Mouse (Mus musculus) hindbrain, embryonic 13.5 days (tissue): ENCODE measurements around the gene Arfgap3. TPM values are rescaled to one million over a fixed set of nuclear protein-coding genes. Genes with fewer than 3 reads are reported as not detected.
"Not testable (repeated sequence)": the region's sequence is repeated elsewhere in the genome, so short reads cannot be mapped to it uniquely, and the experiment has no call there.

Experiments
- ATAC-seq: fragments of 200-750 bp; cut with Nextera tagmentation; 2 replicates; pipeline ENCODE4 v1.8.0; 2017; ENCODE audit warnings: moderate TSS enrichment; ENCODE audit not compliant: low FRiP score
- H3K27ac ChIP-seq: fragments of 300-500 bp; sonication (generic); 2 replicates; pipeline ENCODE4 v1.5.1; 2015; ENCODE audit warnings: inconsistent platforms, mild to moderate bottlenecking, moderate library complexity
- H3K27me3 ChIP-seq: fragments of 300-500 bp; sonication (generic); 2 replicates; pipeline ENCODE4 v1.6.1; 2015; ENCODE audit warnings: mild to moderate bottlenecking, inconsistent platforms
- H3K36me3 ChIP-seq: fragments of 300-500 bp; sonication (generic); 2 replicates; pipeline ENCODE4 v1.6.1; 2015; ENCODE audit warnings: mild to moderate bottlenecking, inconsistent platforms
- H3K4me1 ChIP-seq: fragments of 300-500 bp; sonication (generic); replicated peaks from 2 replicates; pipeline ENCODE4 v1.6.1; 2015; ENCODE audit warnings: inconsistent platforms
- H3K4me2 ChIP-seq: fragments of 300-500 bp; sonication (generic); 2 replicates; pipeline ENCODE4 v1.6.1; 2015; ENCODE audit warnings: inconsistent platforms, mild to moderate bottlenecking, moderate library complexity
- H3K4me3 ChIP-seq: fragments of 300-500 bp; sonication (generic); 2 replicates; pipeline ENCODE4 v1.5.1; 2015; ENCODE audit warnings: mild to moderate bottlenecking, inconsistent platforms
- H3K9ac ChIP-seq: fragments of 300-500 bp; sonication (generic); 2 replicates; pipeline ENCODE4 v1.6.1; 2015; ENCODE audit warnings: mild to moderate bottlenecking, inconsistent platforms
- H3K9me3 ChIP-seq: fragments of 300-500 bp; sonication (generic); 2 replicates; pipeline ENCODE4 v1.6.1; 2016; ENCODE audit warnings: inconsistent platforms
- whole genome bisulfite sequencing: fragments of 180-500 bp; shearing (Covaris S2); methylation state at CpG from one replicate; pipeline ENCODE4 v1.1.7; 2015; 5-methylcytosine and 5-hydroxymethylcytosine counted together
- polyA plus RNA-seq: library from polyadenylated mRNA; unstranded; fragments of >200 nt; fragmentation: Nextera tagmentation; extraction: Ambion mirVana; gene quantifications from 2 replicates; pipeline ENCODE4 v1.2.1, GENCODE M21; 2015

Gene Arfgap3
- polyA plus RNA-seq, 1 experiment from 2014 or later, result 43.8 TPM

DNA sequence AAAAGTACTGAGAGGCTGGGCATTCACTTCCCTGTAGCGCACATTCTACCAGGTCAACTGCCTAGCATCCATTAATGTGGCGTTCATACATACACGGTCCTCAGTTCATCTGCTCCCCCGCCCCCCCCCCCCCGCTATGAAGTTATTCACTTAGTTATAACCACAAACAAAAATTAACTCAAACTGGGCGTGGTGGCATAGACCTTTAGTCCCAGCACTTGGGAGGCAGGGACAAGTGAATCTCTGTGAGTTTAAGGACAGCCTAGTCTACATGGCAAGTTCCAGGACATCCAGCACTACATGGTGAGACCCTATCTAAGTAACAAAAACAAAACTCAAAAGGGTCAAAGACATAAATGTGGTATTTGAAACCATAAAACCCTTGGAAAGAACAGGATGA lies 11.1 kb downstream of the Arfgap3 start:
- H3K27me3 ChIP-seq, result no peaks in the 10 kb centered on the region
- no peak for ATAC-seq
- H3K9me3 ChIP-seq, result no peaks in the 10 kb centered on the region
- H3K4me2 ChIP-seq, result no peak overlapping the region
- H3K36me3 ChIP-seq, result peaks cover 64% of the 10 kb centered on the region
- WGBS, result 92% methylated on average over 6 of the region's 6 CpGs
- H3K4me3 ChIP-seq, result no peak overlapping the region
- no peak overlapping the region for H3K9ac ChIP-seq
- no peaks in the 10 kb centered on the region for H3K4me1 ChIP-seq
- no peak overlapping the region for H3K27ac ChIP-seq

DNA sequence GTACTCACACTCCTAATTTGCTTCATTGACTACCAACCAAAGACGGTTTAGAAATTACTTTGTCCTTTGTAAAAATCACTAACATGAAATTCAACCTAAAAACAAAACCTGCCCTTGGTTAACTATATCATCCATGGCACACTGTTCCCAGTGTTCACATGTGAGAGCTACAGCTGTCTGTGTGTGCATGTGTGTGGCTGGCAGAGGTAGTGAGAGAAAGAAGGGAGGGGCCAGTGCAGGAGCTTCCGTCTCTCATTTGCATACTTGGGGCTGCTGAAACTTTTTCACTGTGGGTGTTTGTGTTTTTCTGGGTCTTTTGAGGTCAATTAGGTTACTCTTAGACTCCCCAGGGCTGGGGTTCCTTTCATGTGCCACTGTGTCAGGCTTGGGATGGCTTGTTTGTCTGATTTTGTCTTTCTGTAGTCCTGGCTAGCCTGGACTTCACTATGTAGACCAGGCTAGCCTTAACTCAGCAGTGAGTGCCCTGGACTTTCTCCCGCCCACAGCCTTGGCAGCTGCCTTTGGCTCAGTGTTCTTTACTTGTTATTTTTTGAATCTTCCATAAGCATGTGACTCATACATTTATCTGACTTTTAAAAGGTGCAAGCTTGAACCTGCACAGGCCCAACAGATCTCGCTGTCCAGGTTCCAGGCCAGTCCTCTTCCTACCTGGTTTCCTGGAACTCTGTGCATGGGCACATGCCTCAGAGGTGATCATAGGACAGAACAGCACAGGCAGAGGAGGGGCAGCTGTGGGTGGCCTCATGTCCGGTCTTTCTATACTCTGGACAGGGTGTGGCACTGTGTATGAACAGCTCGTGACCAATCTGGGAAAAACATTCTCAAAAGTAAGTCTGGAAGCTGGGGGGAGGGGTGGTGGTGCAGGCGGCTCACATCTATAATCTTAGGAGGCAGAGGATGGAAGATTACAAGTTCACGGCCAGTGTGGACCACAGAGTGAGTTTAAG lies 11.9 kb downstream of the Arfgap3 start:
- 80% methylated on average over 8 of the region's 8 CpGs for WGBS
- H3K9me3 ChIP-seq, result no peaks in the 10 kb centered on the region
- ATAC-seq, result no peak
- no peak overlapping the region for H3K9ac ChIP-seq
- H3K4me1 ChIP-seq, result peaks cover 4% of the 10 kb centered on the region; the same call in 1 of the 2 replicates
- no peak overlapping the region for H3K4me2 ChIP-seq
- H3K27me3 ChIP-seq, result no peaks in the 10 kb centered on the region
- H3K27ac ChIP-seq, result no peak overlapping the region
- peaks cover 68% of the 10 kb centered on the region for H3K36me3 ChIP-seq
- H3K4me3 ChIP-seq, result no peak overlapping the region

DNA sequence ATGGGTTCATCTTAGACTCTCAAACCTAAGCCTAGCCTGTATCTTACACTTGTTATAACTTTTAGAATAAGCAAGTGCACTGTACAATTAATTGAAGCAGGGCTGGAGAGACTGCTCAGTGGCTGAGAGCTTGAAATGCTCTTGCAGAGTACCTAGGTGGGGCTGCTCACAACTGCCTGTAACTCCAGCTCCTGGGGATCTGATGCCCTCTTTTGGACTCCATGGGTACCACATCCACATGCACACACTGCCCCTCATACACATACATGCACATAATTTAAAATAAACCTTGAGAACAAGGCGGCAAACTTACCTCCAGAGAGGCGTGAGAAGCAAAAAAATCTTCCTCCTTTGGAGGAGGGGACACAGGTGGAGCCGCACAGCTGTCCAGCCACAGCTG lies 17.7 kb downstream of the Arfgap3 start:
- 75% methylated on average over 3 of the region's 3 CpGs for WGBS
- Histone ChIP-seq H3K36me3 (peaks cover 90% of the 10 kb centered on the region), H3K4me2 (no peak overlapping the region), H3K9ac (no peak overlapping the region), H3K9me3 (no peaks in the 10 kb centered on the region), H3K27ac (no peak overlapping the region), H3K27me3 (no peaks in the 10 kb centered on the region), H3K4me1 (peaks cover 7% of the 10 kb centered on the region; the same call in 1 of the 2 replicates), H3K4me3 (no peak overlapping the region)
- no peak for ATAC-seq

DNA sequence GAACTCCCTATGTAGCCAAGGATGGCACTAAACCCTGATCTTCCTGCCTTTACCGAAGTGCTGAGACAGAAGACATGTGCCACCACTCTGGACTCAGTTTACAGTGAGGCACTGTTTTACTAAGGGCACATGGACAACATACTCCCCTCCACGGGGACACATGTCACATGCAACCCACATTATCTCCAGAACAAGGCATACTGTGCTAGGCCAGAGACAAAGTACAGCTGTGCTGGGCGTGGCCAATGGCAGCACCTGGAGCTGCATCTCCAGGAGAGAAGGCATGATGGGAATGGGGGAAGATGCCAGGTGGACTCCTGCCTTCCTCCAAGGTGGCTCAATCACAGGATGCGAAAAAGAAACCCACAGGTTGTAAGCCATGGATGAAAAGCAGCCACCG lies 21.1 kb downstream of the Arfgap3 start:
- no peak for ATAC-seq
- WGBS, result 89% methylated on average over 5 of the region's 5 CpGs
- peaks cover 90% of the 10 kb centered on the region for H3K36me3 ChIP-seq

DNA sequence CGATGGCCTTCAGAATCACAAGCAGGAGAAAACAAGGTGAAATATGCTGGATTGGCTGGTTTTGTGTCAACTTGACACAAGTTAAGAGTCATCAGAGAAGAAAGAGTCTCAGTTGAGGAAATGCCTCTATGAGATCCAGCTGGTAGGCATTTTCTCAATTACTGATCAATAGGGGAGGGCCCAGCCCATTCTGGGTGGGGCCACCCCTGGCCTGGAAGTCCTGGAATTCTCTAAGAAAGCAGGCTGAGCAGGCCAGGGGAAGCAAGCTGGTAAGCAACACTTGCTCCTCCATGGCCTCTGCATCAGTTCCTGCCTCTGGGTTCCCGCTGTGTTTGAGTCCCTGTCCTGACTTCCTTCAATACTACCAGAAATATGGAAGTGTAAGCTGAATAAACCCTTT lies 27.0 kb downstream of the Arfgap3 start:
- Histone ChIP-seq H3K9me3 (no peaks in the 10 kb centered on the region), H3K27ac (no peak overlapping the region), H3K4me3 (no peak overlapping the region), H3K27me3 (no peaks in the 10 kb centered on the region), H3K4me2 (no peak overlapping the region), H3K4me1 (no peaks in the 10 kb centered on the region), H3K9ac (no peak overlapping the region), H3K36me3 (peaks cover 82% of the 10 kb centered on the region)
- WGBS, result 92% methylated on average over 2 of the region's 2 CpGs
- ATAC-seq, result no peak

More for the DNA sequence above, 21.1 kb downstream of the Arfgap3 start:
- Histone ChIP-seq H3K4me3 (no peak overlapping the region), H3K4me2 (no peak overlapping the region), H3K27ac (no peak overlapping the region), H3K4me1 (peaks cover 7% of the 10 kb centered on the region; the same call in 1 of the 2 replicates), H3K27me3 (no peaks in the 10 kb centered on the region), H3K9ac (no peak overlapping the region), H3K9me3 (no peaks in the 10 kb centered on the region)

DNA sequence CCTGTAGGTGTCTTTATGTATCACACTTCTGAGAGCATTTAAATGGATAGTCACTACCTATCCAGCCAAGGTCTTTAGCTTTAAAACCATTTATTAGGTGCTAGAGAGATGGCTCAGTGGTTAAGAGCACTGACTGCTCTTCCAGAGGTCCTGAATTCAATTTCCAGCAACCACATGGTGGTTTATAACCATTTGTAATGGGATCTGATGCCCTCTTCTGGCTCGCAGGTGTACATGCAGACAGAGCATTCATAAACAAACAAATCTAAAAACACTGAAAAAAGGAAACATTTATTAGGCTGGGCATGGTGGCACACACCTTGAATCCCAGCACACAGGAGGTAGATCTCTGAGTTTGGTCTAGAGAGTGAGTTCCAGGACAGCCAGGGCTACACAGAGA lies 35.1 kb downstream of the Arfgap3 start:
- Histone ChIP-seq H3K4me3 (no peak overlapping the region), H3K4me2 (no peak overlapping the region), H3K27me3 (no peaks in the 10 kb centered on the region), H3K9me3 (no peaks in the 10 kb centered on the region), H3K4me1 (no peaks in the 10 kb centered on the region), H3K36me3 (peaks cover 80% of the 10 kb centered on the region), H3K27ac (no peak overlapping the region), H3K9ac (no peak overlapping the region)
- 76% methylated on average over 1 of the region's 1 CpGs for WGBS
- ATAC-seq, result no peak

DNA sequence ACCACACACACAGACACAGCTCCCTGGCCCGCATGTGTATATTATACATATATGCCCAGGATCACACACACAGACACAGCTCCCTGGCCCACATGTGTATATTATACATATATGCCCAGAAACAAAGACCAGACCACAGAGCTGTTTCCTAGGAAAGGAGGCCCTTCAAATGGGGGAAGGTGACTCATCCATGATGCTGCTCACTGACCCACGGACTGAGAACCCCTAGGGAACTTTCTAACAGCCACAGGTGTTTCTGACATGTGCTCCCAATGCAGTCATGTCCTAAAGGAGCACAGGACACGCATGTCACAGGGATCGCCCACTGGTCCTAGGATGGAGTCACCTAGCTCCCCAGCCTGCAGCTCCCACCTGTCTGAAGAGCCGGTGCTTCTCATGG lies 40.2 kb downstream of the Arfgap3 start:
- ATAC-seq, result no peak
- no peaks in the 10 kb centered on the region for H3K9me3 ChIP-seq
- H3K27ac ChIP-seq, result no peak overlapping the region
- 94% methylated on average over 5 of the region's 5 CpGs for WGBS
- no peak overlapping the region for H3K4me3 ChIP-seq
- H3K27me3 ChIP-seq, result no peaks in the 10 kb centered on the region
- peaks cover 82% of the 10 kb centered on the region for H3K36me3 ChIP-seq
- H3K9ac ChIP-seq, result no peak overlapping the region
- no peak overlapping the region for H3K4me2 ChIP-seq
- H3K4me1 ChIP-seq, result 0 out of 2 replicates have a peak, but pooled peaks cover 3% of the 10 kb centered on the region

DNA sequence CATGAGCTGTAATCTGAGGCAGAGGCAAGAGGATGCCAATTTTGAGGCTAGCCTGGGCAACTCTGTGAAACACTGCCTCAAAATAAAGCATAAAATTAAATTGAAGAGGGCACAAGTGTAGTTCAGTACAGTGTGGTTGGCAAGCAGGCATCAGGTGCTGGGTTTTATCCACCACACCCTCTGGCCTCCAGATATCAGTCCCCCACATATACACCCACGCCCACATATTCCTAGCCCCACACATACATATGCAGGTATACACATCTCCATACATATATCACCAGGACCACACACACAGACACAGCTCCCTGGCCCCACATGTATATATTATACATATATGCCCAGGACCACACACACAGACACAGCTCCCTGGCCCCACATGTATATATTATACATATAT lies 41.3 kb downstream of the Arfgap3 start:
- WGBS, result 93% methylated on average over 1 of the region's 1 CpGs
- H3K27ac ChIP-seq, H3K4me2 ChIP-seq, H3K9ac ChIP-seq, H3K4me3 ChIP-seq, ATAC-seq, H3K4me1 ChIP-seq, H3K27me3 ChIP-seq, H3K9me3 ChIP-seq: not testable (repeated sequence)
- H3K36me3 ChIP-seq, result peaks cover 75% of the 10 kb centered on the region

DNA sequence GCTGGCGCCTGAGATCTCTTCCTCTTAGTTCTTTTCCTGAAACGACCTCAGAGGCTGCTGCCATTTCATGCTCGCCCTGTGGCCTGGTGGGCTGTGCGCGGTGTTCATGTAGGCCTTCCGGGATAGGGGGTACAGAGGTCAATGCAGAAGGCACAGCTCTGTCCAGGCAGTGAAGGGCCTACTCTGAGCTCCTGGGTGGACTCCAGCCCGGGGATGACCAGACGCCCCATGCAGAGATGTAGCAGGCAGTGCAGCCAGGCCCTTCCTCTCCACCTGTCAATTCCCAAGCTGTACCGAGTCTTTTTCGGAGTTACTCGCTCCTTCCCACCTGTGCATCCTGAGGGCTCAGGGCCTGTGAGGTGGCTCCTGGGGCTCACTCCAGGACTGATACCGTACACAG lies 43.9 kb downstream of the Arfgap3 start:
- Histone ChIP-seq H3K36me3 (peaks cover 74% of the 10 kb centered on the region), H3K9ac (no peak overlapping the region), H3K9me3 (no peaks in the 10 kb centered on the region), H3K4me3 (no peak overlapping the region), H3K4me2 (no peak overlapping the region), H3K27me3 (no peaks in the 10 kb centered on the region), H3K27ac (peak overlapping the region; percentile 4; the same call in 1 of the 2 replicates), H3K4me1 (peaks cover 9% of the 10 kb centered on the region; the same call in 1 of the 2 replicates)
- ATAC-seq, result no peak
- 88% methylated on average over 12 of the region's 12 CpGs for WGBS

DNA sequence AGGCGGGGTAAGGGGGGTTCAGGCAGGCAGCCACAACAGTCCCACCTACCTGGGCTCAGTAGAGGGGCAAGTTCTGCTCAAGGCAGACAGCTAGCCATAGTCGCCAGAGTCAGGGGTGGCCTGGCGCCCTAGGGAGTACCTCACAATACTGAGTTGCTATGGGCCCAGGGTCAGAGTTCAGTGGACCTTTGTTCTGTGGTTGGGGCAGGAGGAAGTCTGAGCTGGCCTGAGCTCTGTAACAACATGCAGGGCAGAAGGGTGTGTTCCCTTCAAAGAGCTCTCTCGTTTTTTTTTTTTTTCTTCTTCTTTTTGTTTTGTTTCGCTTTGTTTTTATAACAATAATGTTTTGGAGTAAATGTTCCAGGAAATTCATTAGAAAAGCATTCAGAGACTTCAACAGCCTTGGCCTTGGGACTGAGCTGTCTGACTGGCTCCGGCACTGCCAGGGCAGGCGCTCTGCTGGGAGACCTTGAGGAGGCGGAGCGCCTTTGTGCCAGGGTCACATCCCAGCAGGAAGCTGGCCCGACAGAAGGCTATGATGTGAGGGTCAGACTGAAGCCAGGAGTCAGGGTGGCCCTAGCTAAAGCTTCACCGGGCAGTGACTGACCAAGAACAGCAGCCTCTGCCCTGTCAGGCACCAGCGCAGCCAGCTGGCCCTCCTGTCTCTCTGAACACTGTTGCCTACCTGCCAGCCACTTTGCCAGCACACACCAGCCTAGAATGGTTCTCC lies 44.7 kb downstream of the Arfgap3 start:
- Histone ChIP-seq H3K36me3 (peaks cover 74% of the 10 kb centered on the region), H3K9ac (no peak overlapping the region), H3K4me3 (no peak overlapping the region), H3K4me2 (no peak overlapping the region), H3K27me3 (no peaks in the 10 kb centered on the region), H3K27ac (peak overlapping the region; percentile 12), H3K9me3 (no peaks in the 10 kb centered on the region), H3K4me1 (peaks cover 9% of the 10 kb centered on the region; the same call in 1 of the 2 replicates)
- ATAC-seq, result no peak
- 45% methylated on average over 12 of the region's 12 CpGs for WGBS

DNA sequence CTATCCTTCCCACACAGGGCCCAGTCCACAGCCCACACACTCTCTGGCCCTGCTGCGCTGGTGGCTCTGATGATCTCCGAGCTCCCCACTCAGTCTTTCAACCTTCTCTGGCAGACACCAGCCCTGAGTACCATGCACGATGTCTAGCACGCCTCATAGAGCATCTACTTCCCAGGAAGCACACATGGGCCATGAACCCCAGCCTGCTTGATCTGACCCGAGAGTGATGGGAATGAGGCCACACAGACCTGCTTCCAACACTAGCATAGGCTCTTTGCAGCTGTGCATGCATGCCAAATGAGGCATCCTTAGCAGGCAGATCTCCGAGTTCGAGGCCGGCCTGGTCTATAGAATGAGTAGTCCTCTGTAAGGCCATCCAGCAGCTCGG lies 45.2 kb downstream of the Arfgap3 start:
- H3K36me3 ChIP-seq, result peaks cover 74% of the 10 kb centered on the region
- H3K27ac ChIP-seq, result peak overlapping the region; percentile 12; the same call in 1 of the 2 replicates
- no peak overlapping the region for H3K9ac ChIP-seq
- no peak for ATAC-seq
- no peak overlapping the region for H3K4me3 ChIP-seq
- WGBS, result 82% methylated on average over 9 of the region's 9 CpGs
- H3K9me3 ChIP-seq, result no peaks in the 10 kb centered on the region
- H3K27me3 ChIP-seq, result no peaks in the 10 kb centered on the region
- peaks cover 9% of the 10 kb centered on the region; the same call in 1 of the 2 replicates for H3K4me1 ChIP-seq
- H3K4me2 ChIP-seq, result no peak overlapping the region

DNA sequence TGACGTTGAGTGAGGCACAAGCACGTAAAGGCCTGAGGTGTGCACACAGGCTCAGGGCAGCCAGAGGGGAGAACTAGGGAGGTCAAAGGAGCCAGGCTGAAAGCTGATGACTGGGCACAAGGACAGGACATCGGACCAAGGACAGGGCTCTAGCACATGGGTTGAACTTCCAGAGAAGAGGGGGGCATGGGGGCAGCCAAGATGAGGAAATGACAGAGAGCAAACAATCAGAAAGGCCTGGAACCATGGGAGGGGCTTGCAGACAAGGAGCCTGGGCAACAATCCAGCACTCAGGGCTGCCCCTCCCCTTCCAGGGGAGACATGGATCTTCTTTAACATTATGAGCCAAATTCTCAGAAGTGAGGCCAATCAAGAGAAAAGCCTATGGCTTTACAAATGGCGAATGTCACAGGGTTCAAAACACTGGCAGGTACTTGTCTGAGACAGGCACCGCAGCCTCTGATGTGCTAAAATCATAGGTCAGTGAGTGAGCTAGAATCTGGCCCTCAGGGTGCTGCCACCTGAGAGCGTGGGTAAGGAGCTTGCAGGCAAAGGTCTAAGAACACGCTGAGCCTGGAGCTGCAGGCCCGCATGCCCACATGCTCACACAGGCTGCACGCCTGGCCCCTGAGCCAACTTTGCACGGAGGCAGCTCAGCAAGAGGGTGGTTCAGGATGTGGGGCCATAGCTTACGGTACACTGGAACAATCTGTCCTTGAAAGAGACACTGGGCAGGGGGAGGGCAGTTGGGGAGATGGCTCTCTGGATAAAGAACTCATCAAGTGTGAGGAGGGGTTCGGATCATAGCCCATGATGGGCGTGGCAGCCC lies 46.2 kb downstream of the Arfgap3 start:
- peaks cover 79% of the 10 kb centered on the region for H3K36me3 ChIP-seq
- H3K27ac ChIP-seq, result no peak overlapping the region
- no peak for ATAC-seq
- H3K27me3 ChIP-seq, result no peaks in the 10 kb centered on the region
- peaks cover 9% of the 10 kb centered on the region; the same call in 1 of the 2 replicates for H3K4me1 ChIP-seq
- H3K4me2 ChIP-seq, result no peak overlapping the region
- H3K9me3 ChIP-seq, result no peaks in the 10 kb centered on the region
- no peak overlapping the region for H3K4me3 ChIP-seq
- H3K9ac ChIP-seq, result no peak overlapping the region; the same call in 1 of the 2 replicates
- 88% methylated on average over 13 of the region's 13 CpGs for WGBS
